Mouse (Mus musculus) brown adipose tissue, adult 24 weeks (tissue): ENCODE results near the gene Msi2. TPM values are rescaled to one million over a fixed set of nuclear protein-coding genes. Genes with fewer than 3 reads are reported as not detected.

Source experiments
- H3K27ac ChIP-seq: fragments of 200-500 bp; replicated peaks from 2 replicates; pipeline ENCODE4 v1.5.1; 2012; ENCODE audit warnings: low read depth, mild to moderate bottlenecking, low read length
- H3K4me1 ChIP-seq: fragments of 200-500 bp; 2 replicates; pipeline ENCODE4 v1.6.1; 2012; ENCODE audit warnings: low read length, mixed read lengths; ENCODE audit not compliant: control insufficient read depth, insufficient read depth, insufficient read length
- H3K4me3 ChIP-seq: fragments of 200-500 bp; 2 replicates; pipeline ENCODE4 v1.5.1; 2012; ENCODE audit warnings: low read depth, mild to moderate bottlenecking, low read length, moderate library complexity; ENCODE audit not compliant: insufficient read depth
- polyA plus RNA-seq: library from polyadenylated mRNA; stranded (reverse); fragments of >200 nt; gene quantifications from 2 replicates; pipeline ENCODE4 v1.2.4, GENCODE M21; 2012; ENCODE audit not compliant: missing spikeins, insufficient read depth, insufficient read length

The Msi2 gene
- polyA plus RNA-seq, 1 experiment = 57.2 TPM

- no peaks in the 10 kb centered on the region for H3K4me1 ChIP-seq
- no peak overlapping the region for H3K27ac ChIP-seq
- H3K4me3 ChIP-seq = no peak overlapping the region
Observed at GRCm38 (mm10) chr11:88454867-88455806, 263.2 kb downstream of the Msi2 start.

GRCm38 (mm10) chr11:88449180-88449579 lies 269.1 kb downstream of the Msi2 start:
- no peak overlapping the region for H3K27ac ChIP-seq
- no peak overlapping the region for H3K4me3 ChIP-seq
- no peaks in the 10 kb centered on the region for H3K4me1 ChIP-seq

- Histone ChIP-seq H3K4me3 (no peak overlapping the region), H3K4me1 (no peaks in the 10 kb centered on the region), H3K27ac (no peak overlapping the region)
Observed at GRCm38 (mm10) chr11:88448571-88448970, 269.7 kb downstream of the Msi2 start.

- Histone ChIP-seq H3K27ac (no peak overlapping the region), H3K4me1 (no peaks in the 10 kb centered on the region), H3K4me3 (no peak overlapping the region)
Observed at GRCm38 (mm10) chr11:88447350-88447749, 271.0 kb downstream of the Msi2 start.

- no peaks in the 10 kb centered on the region for H3K4me1 ChIP-seq
Observed at GRCm38 (mm10) chr11:88443905-88444304, 274.4 kb downstream of the Msi2 start.

GRCm38 (mm10) chr11:88443291-88443690 lies 275.0 kb downstream of the Msi2 start:
- H3K4me3 ChIP-seq = no peak overlapping the region
- H3K27ac ChIP-seq = no peak overlapping the region
- no peaks in the 10 kb centered on the region for H3K4me1 ChIP-seq

More at GRCm38 (mm10) chr11:88443905-88444304, 274.4 kb downstream of the Msi2 start:
- no peak overlapping the region for H3K27ac ChIP-seq
- H3K4me3 ChIP-seq = no peak overlapping the region

- Histone ChIP-seq H3K4me3 (no peak overlapping the region), H3K27ac (no peak overlapping the region), H3K4me1 (no peaks in the 10 kb centered on the region)
Observed at GRCm38 (mm10) chr11:88441871-88442740, 276.2 kb downstream of the Msi2 start.

- H3K4me1 ChIP-seq = no peaks in the 10 kb centered on the region
- H3K4me3 ChIP-seq = no peak overlapping the region
- no peak overlapping the region for H3K27ac ChIP-seq
Observed at GRCm38 (mm10) chr11:88438659-88439058, 279.7 kb downstream of the Msi2 start.

- H3K4me3 ChIP-seq = no peak overlapping the region
- no peak overlapping the region for H3K27ac ChIP-seq
- no peaks in the 10 kb centered on the region for H3K4me1 ChIP-seq
Observed at GRCm38 (mm10) chr11:88436596-88436995, 281.7 kb downstream of the Msi2 start.

- Histone ChIP-seq H3K27ac (no peak overlapping the region), H3K4me3 (no peak overlapping the region)
Observed at GRCm38 (mm10) chr11:88435543-88435942, 282.8 kb downstream of the Msi2 start.

GRCm38 (mm10) chr11:88431363-88432269 lies 286.7 kb downstream of the Msi2 start:
- no peaks in the 10 kb centered on the region for H3K4me1 ChIP-seq
- H3K27ac ChIP-seq = no peak overlapping the region
- no peak overlapping the region for H3K4me3 ChIP-seq

More at GRCm38 (mm10) chr11:88435543-88435942, 282.8 kb downstream of the Msi2 start:
- H3K4me1 ChIP-seq = no peaks in the 10 kb centered on the region

- no peak overlapping the region for H3K27ac ChIP-seq
- 0 out of 2 replicates have a peak, but pooled peaks cover 2% of the 10 kb centered on the region for H3K4me1 ChIP-seq
Observed at GRCm38 (mm10) chr11:88430292-88430691, 288.0 kb downstream of the Msi2 start.

GRCm38 (mm10) chr11:88429680-88430079 lies 288.6 kb downstream of the Msi2 start:
- Histone ChIP-seq H3K4me3 (no peak overlapping the region), H3K27ac (no peak overlapping the region), H3K4me1 (0 out of 2 replicates have a peak, but pooled peaks cover 2% of the 10 kb centered on the region)

More at GRCm38 (mm10) chr11:88430292-88430691, 288.0 kb downstream of the Msi2 start:
- no peak overlapping the region for H3K4me3 ChIP-seq

- H3K4me1 ChIP-seq = 0 out of 2 replicates have a peak, but pooled peaks cover 2% of the 10 kb centered on the region
- H3K4me3 ChIP-seq = no peak overlapping the region
- no peak overlapping the region for H3K27ac ChIP-seq
Observed at GRCm38 (mm10) chr11:88425631-88426101, 292.6 kb downstream of the Msi2 start.
